Mouse (Mus musculus): ENCODE data around the gene Cdc42ep4. TPM values are rescaled to one million over a fixed set of nuclear protein-coding genes. Genes with fewer than 3 reads are reported as not detected.

Cdc42ep4 gene
- polyA plus RNA-seq, 1 experiment, result 32.4 TPM

DNA sequence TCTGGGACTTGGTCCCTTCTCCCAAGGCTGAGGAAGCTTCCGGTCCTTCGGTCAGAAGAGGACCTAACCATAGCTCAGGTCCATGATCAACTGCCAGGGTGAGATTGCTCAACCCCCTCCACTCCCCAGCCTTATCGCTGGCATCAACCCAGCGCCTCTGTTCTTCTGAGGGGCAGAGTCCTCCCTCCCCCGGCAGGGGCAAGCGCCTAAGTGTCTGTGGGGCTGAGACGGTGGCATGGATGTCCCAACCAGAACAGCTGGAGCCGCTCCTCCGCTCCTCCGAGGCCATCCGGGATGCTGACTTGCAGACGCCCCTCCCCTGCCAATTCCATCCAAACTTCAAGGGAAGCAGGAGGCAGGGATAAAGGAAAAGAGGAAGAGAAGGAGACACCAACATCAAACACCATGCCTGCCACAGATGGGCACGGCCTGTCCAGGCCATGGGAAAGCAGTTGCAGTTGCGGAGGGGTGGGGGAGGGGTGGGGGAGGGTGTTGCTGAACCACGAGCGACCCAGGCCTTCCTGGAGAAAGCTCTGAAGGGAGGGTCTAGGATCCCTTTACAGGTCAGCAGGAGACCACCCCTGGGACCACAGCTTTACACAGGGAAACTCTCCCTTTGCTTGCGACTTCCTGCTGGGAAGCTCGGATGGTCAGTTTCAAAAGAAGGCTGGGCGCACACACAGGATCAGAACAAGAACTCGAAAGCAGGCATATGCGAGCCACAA, 2.7 kb downstream of the Cdc42ep4 start:
- Histone ChIP-seq H3K9me3 (replicated peaks; ENCODE audit: control insufficient read depth, insufficient read depth, low read length, poor library complexity, severe bottlenecking) (no peaks in the 10 kb centered on the region), H3K9ac (ENCODE audit: low read depth, poor library complexity, severe bottlenecking) (peak overlapping the region; percentile 77), H3K4me1 (ENCODE audit: control insufficient read depth, insufficient read depth, low read length) (peaks cover 11% of the 10 kb centered on the region), H3K36me3 (ENCODE audit: control insufficient read depth, insufficient read depth, low read length, poor library complexity, severe bottlenecking) (no peaks in the 10 kb centered on the region; the same call in none of the 2 replicates), H3K27ac (ENCODE audit: insufficient read depth, low read length) (no peak overlapping the region), H3K4me3 (ENCODE audit: low read depth, low read length) (peak overlapping the region; percentile 91), H3K27me3 (ENCODE audit: control insufficient read depth, insufficient read depth, low read length, poor library complexity, severe bottlenecking) (no peaks in the 10 kb centered on the region)
- TF ChIP-seq CTCF (IDR thresholded peaks at IDR 0.05; ENCODE audit: low read depth, low read length) (no peak), EP300 (IDR thresholded peaks at IDR 0.05; ENCODE audit: insufficient read depth, low read depth, low read length) (no peak), POLR2A (IDR thresholded peaks at IDR 0.05; ENCODE audit: insufficient read depth, low read length) (no peak)

DNA sequence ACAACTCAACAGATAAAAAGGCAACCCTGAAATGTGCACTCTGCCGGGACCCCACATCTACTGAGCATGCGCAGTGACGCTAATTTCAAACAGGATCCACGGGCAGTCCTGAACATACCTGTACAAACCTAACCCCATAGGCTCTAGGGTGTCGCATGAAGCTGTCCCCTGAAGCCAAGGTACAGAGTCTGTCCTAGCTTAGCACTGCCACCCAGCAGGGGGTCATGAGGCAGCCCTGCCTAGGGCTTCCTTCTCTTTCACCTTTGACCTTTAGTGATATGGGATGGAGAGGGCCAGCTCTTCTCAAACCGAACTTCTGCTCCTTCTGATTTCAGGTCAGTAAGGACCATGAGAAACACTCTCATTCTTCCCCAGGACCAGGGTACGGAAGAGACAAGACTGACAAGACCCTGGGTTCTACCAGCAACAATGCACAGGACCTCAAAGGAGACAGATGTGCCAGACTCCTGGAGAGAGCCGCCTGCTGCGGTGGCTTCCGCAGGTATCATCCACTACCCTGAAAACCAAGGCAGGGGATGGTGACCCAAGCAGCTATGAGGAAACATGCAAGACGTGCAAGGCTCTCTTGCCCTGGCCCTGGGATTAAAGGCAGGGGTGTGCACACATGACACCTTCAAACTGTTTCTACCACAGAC, 3.8 kb downstream of the Cdc42ep4 start:
- no peak overlapping the region for H3K27ac ChIP-seq (ENCODE audit: insufficient read depth, low read length)
- H3K9me3 ChIP-seq (replicated peaks; ENCODE audit: control insufficient read depth, insufficient read depth, low read length, poor library complexity, severe bottlenecking), result no peaks in the 10 kb centered on the region; the same call in 1 of the 2 replicates
- no peaks in the 10 kb centered on the region for H3K27me3 ChIP-seq (ENCODE audit: control insufficient read depth, insufficient read depth, low read length, poor library complexity, severe bottlenecking)
- no peak overlapping the region for H3K9ac ChIP-seq (ENCODE audit: low read depth, poor library complexity, severe bottlenecking)
- H3K4me3 ChIP-seq (ENCODE audit: low read depth, low read length), result no peak overlapping the region
- TF ChIP-seq CTCF (IDR thresholded peaks at IDR 0.05; ENCODE audit: low read depth, low read length), result no peak
- no peak for TF ChIP-seq POLR2A (IDR thresholded peaks at IDR 0.05; ENCODE audit: insufficient read depth, low read length)
- no peak for TF ChIP-seq EP300 (IDR thresholded peaks at IDR 0.05; ENCODE audit: insufficient read depth, low read depth, low read length)
- peaks cover 11% of the 10 kb centered on the region for H3K4me1 ChIP-seq (ENCODE audit: control insufficient read depth, insufficient read depth, low read length)
- peaks cover 3% of the 10 kb centered on the region for H3K36me3 ChIP-seq (ENCODE audit: control insufficient read depth, insufficient read depth, low read length, poor library complexity, severe bottlenecking)

DNA sequence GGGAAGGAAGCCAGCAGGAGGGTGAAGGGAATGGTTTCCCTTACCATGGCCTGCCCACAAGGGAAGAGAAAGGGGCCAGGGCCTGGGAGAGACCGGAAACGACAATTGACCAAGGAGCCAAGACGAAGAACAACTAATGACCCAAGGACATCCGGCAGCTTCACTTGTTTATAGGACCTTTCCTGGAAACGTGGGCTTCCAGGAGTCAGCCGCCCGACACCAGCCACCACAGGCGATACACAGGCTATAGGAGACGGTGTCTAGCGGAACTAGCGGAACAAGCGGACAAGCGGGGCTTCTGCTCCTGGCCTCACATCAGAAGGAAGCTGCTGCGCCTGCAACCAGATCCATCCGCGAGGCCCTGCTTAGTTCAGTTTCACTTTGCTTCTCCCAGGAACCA, 4.6 kb downstream of the Cdc42ep4 start:
- no peak overlapping the region for H3K9ac ChIP-seq (ENCODE audit: low read depth, poor library complexity, severe bottlenecking)
- H3K27ac ChIP-seq (ENCODE audit: insufficient read depth, low read length), result no peak overlapping the region
- no peak overlapping the region for H3K4me3 ChIP-seq (ENCODE audit: low read depth, low read length)
- H3K36me3 ChIP-seq (ENCODE audit: control insufficient read depth, insufficient read depth, low read length, poor library complexity, severe bottlenecking), result peaks cover 3% of the 10 kb centered on the region
- H3K9me3 ChIP-seq (replicated peaks; ENCODE audit: control insufficient read depth, insufficient read depth, low read length, poor library complexity, severe bottlenecking), result no peaks in the 10 kb centered on the region; the same call in 1 of the 2 replicates
- H3K27me3 ChIP-seq (ENCODE audit: control insufficient read depth, insufficient read depth, low read length, poor library complexity, severe bottlenecking), result no peaks in the 10 kb centered on the region
- peaks cover 13% of the 10 kb centered on the region for H3K4me1 ChIP-seq (ENCODE audit: control insufficient read depth, insufficient read depth, low read length)
- TF ChIP-seq CTCF (IDR thresholded peaks at IDR 0.05; ENCODE audit: low read depth, low read length) (no peak), POLR2A (IDR thresholded peaks at IDR 0.05; ENCODE audit: insufficient read depth, low read length) (no peak), EP300 (IDR thresholded peaks at IDR 0.05; ENCODE audit: insufficient read depth, low read depth, low read length) (no peak)

DNA sequence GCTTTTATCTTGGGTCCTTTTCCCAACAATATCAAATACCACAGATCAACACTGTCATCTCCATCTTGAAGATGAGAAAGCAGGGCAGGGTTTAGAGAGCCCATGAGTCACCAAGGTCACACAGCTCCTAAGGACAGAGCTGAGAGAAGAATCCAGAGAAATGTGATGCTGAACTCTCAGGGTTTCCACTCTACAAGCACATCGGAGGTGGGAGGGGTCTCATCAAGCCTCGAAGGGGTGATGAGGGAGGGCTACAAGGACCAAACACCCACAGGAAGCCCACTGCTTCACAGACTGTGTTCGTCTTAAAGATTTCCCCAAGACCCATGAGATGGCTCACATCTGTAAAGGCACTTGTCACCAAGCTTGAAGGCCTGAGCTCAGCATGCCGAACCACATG, 5.7 kb downstream of the Cdc42ep4 start:
- Histone ChIP-seq H3K27me3 (ENCODE audit: control insufficient read depth, insufficient read depth, low read length, poor library complexity, severe bottlenecking) (no peaks in the 10 kb centered on the region), H3K4me3 (ENCODE audit: low read depth, low read length) (no peak overlapping the region), H3K27ac (ENCODE audit: insufficient read depth, low read length) (no peak overlapping the region), H3K9me3 (replicated peaks; ENCODE audit: control insufficient read depth, insufficient read depth, low read length, poor library complexity, severe bottlenecking) (no peaks in the 10 kb centered on the region; the same call in 1 of the 2 replicates), H3K4me1 (ENCODE audit: control insufficient read depth, insufficient read depth, low read length) (peaks cover 13% of the 10 kb centered on the region), H3K9ac (ENCODE audit: low read depth, poor library complexity, severe bottlenecking) (no peak overlapping the region), H3K36me3 (ENCODE audit: control insufficient read depth, insufficient read depth, low read length, poor library complexity, severe bottlenecking) (peaks cover 3% of the 10 kb centered on the region)
- TF ChIP-seq CTCF (IDR thresholded peaks at IDR 0.05; ENCODE audit: low read depth, low read length) (no peak), POLR2A (IDR thresholded peaks at IDR 0.05; ENCODE audit: insufficient read depth, low read length) (no peak)

DNA sequence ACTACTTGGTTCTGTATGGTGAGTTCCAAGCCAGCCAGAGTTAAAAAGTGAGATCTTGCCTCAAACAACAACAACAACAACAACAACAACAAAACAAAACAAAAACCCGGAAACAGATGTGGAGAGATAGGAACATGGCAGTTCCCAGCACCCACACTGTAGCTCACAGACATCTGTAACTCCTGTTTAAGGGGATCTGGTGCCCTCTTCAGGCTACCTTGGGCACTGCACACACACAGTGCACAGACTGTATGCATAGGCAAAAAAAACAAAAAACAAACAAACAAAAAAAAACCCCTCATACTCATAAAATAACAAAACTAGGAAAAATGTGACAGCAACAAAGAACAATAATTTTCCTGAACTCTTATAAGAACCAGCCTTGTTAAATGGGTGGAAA, 8.7 kb downstream of the Cdc42ep4 start:
- Histone ChIP-seq H3K9ac (ENCODE audit: low read depth, poor library complexity, severe bottlenecking) (no peak overlapping the region), H3K4me1 (ENCODE audit: control insufficient read depth, insufficient read depth, low read length) (peaks cover 10% of the 10 kb centered on the region), H3K27ac (ENCODE audit: insufficient read depth, low read length) (no peak overlapping the region), H3K9me3 (replicated peaks; ENCODE audit: control insufficient read depth, insufficient read depth, low read length, poor library complexity, severe bottlenecking) (no peaks in the 10 kb centered on the region; the same call in 1 of the 2 replicates), H3K36me3 (ENCODE audit: control insufficient read depth, insufficient read depth, low read length, poor library complexity, severe bottlenecking) (peaks cover 3% of the 10 kb centered on the region), H3K27me3 (ENCODE audit: control insufficient read depth, insufficient read depth, low read length, poor library complexity, severe bottlenecking) (no peaks in the 10 kb centered on the region), H3K4me3 (ENCODE audit: low read depth, low read length) (no peak overlapping the region)
- no peak for TF ChIP-seq EP300 (IDR thresholded peaks at IDR 0.05; ENCODE audit: insufficient read depth, low read depth, low read length)
- TF ChIP-seq CTCF (IDR thresholded peaks at IDR 0.05; ENCODE audit: low read depth, low read length), result peak; percentile 24

DNA sequence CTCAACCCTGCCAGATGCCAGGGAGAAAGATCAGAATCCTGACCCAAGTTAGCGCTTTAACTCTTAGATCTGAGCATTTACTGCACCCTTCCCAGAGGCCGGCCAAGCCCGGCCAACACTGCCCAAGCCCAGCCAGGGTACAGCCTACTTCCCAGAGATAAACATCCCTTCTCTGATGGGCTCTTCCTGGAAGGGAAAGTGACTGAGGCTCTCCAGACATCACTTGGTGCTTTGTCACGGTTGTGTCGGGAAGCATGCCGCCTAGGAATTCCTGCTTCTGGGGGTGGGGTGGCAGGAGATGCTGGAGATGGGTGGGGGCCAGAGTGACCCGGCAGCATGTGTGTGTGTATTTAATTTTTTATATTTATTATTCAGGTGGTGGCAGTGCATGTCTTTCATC, 11.6 kb downstream of the Cdc42ep4 start:
- Histone ChIP-seq H3K4me1 (ENCODE audit: control insufficient read depth, insufficient read depth, low read length) (peaks cover 5% of the 10 kb centered on the region), H3K4me3 (ENCODE audit: low read depth, low read length) (no peak overlapping the region), H3K9me3 (replicated peaks; ENCODE audit: control insufficient read depth, insufficient read depth, low read length, poor library complexity, severe bottlenecking) (no peaks in the 10 kb centered on the region; the same call in 1 of the 2 replicates), H3K36me3 (ENCODE audit: control insufficient read depth, insufficient read depth, low read length, poor library complexity, severe bottlenecking) (peaks cover 3% of the 10 kb centered on the region; the same call in 1 of the 2 replicates), H3K27me3 (ENCODE audit: control insufficient read depth, insufficient read depth, low read length, poor library complexity, severe bottlenecking) (no peaks in the 10 kb centered on the region), H3K9ac (ENCODE audit: low read depth, poor library complexity, severe bottlenecking) (no peak overlapping the region), H3K27ac (ENCODE audit: insufficient read depth, low read length) (no peak overlapping the region)
- TF ChIP-seq POLR2A (IDR thresholded peaks at IDR 0.05; ENCODE audit: insufficient read depth, low read length), result no peak
- TF ChIP-seq EP300 (IDR thresholded peaks at IDR 0.05; ENCODE audit: insufficient read depth, low read depth, low read length), result no peak
- TF ChIP-seq CTCF (IDR thresholded peaks at IDR 0.05; ENCODE audit: low read depth, low read length), result no peak

Measured in ES-Bruce4 (cell line).